Mouse (Mus musculus): ENCODE data around the gene Lat2.

DNA sequence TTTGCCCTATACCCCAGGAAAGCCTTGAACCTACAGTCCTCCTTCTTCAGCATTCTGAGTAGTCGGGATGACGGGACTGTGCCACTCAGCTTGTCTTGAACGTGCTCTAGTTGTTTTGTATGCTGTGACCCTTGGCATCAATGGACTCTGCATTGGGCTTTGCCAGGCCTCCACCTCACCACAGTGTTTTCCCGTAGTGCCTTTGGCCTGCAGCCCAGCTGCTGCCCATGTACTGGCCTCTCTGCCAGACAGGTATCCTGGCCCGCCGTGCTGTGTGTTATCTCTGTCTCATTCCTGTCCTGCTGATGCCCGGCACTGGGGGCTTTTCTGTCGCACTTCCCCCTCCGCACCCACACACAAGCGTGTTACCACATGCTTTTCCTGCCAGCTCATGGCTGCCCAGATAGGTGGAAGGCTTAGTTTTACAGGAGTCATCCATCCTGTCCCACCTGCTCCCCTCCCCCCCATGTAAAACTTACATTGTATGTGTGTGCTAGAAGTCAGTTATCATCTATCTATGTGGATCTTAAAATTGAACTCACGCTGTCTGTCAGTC lies 22.7 kb downstream of the Lat2 start:
- TF ChIP-seq CTCF (IDR thresholded peaks at IDR 0.05; ENCODE audit: borderline replicate concordance, insufficient read depth, low read depth, low read length), result no peak
- no peak for TF ChIP-seq POLR2A (IDR thresholded peaks at IDR 0.05; ENCODE audit: borderline replicate concordance, insufficient read depth, low read length)

Data from cerebellum, adult 2 months (tissue).